Mouse (Mus musculus): ENCODE measurements around the gene Med21. TPM values are rescaled to one million over a fixed set of nuclear protein-coding genes. Genes with fewer than 3 reads are reported as not detected.

Med21 gene
- total and polyA plus RNA-seq, 3 experiments: 42.4 to 124 (median 56.0) TPM

DNA sequence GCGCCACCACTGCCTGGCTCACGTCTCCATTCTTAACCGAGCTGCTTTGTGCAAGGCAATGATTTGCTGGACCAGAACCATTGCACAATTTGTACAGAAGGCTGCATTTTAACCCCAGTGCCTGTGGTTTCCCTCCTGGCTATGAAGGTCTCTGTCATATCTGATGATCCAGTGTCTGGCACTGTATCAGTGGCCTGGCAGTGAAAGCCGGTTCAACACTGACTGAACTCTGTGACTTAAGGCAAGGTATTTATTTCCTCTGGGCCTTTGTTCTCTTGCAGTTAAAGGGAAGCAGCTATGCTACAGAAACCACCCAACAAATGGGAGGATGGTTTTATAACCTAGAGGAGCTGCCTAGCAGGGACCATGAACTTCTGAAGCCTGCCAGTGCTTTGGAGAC, 11.4 kb upstream of the Med21 start:
- Histone ChIP-seq H3K4me2 (ENCODE audit: insufficient read depth, low read depth, poor library complexity, severe bottlenecking) (no peak overlapping the region), H3K27me3 (replicated peaks) (no peaks in the 10 kb centered on the region), H3K36me3 (replicated peaks in 1 of 2; ENCODE audit: control insufficient read depth in 1 of 2, insufficient read depth in 1 of 2, low read length in 1 of 2) (peaks cover 0 to 3% of the 10 kb centered on the region in 2 experiments), H3K9me3 (replicated peaks; ENCODE audit: low read length) (no peaks in the 10 kb centered on the region), H3K4me1 (ENCODE audit: control insufficient read depth in 1 of 2, insufficient read depth in 2 of 2) (peaks cover 12 to 13% of the 10 kb centered on the region in 2 experiments), H3K27ac (ENCODE audit: insufficient read depth, low read depth) (no peak overlapping the region), H3K79me2 (replicated peaks; ENCODE audit: control insufficient read depth, extremely low read depth, insufficient read depth, poor library complexity, severe bottlenecking) (no peaks in the 10 kb centered on the region), H3K9ac (ENCODE audit: insufficient read depth, low read depth) (no peak overlapping the region), H3K4me3 (replicated peaks in 1 of 3; ENCODE audit: low read depth in 2 of 3, low read length in 2 of 3, poor library complexity in 1 of 3) (no peak overlapping the region)
- no peak for TF ChIP-seq ELF1 (IDR thresholded peaks at IDR 0.05; ENCODE audit: low read depth, low read length)
- no peak for TF ChIP-seq IRF4 (IDR thresholded peaks at IDR 0.05; ENCODE audit: low read depth, low read length)
- no peak for TF ChIP-seq RAD21 (IDR thresholded peaks at IDR 0.05; ENCODE audit: low read depth, low read length)
- no peak for TF ChIP-seq POLR2AphosphoS2 (IDR thresholded peaks at IDR 0.05; ENCODE audit: low read depth, low read length)
- no peak for TF ChIP-seq MAX (IDR thresholded peaks at IDR 0.05; ENCODE audit: low read length)
- no peak for TF ChIP-seq JUND (conservative IDR thresholded peaks at IDR 0.05; ENCODE audit: low read depth, low read length)
- no peak for TF ChIP-seq TCF12 (IDR thresholded peaks at IDR 0.05; ENCODE audit: low read depth, low read length)
- no peak for TF ChIP-seq TBP (conservative IDR thresholded peaks at IDR 0.05; ENCODE audit: low read depth, low read length)
- TF ChIP-seq ZMIZ1 (IDR thresholded peaks at IDR 0.05; ENCODE audit: low read depth, low read length): no peak
- no peak for TF ChIP-seq E2F4 (IDR thresholded peaks at IDR 0.05; ENCODE audit: insufficient replicate concordance, low read depth, low read length)
- DNase-seq (ENCODE audit: extremely low read depth): no peak
- in situ Hi-C loops (cut with MboI; ENCODE audit: low pct_ligation_motif_present, low pct_unique_long_range_greater_than_20kb, low sequenced_read_pairs) (no loop called here), dilution Hi-C loops (cut with MboI; ENCODE audit: extremely low pct_ligation_motif_present, extremely low pct_unique_long_range_greater_than_20kb, low sequenced_read_pairs) (no loop called here)

- H3K9ac ChIP-seq (ENCODE audit: insufficient read depth, low read depth): no peak overlapping the region
- in situ Hi-C loops (cut with MboI; ENCODE audit: low pct_ligation_motif_present, low pct_unique_long_range_greater_than_20kb, low sequenced_read_pairs) (no loop called here), dilution Hi-C loops (cut with MboI; ENCODE audit: extremely low pct_ligation_motif_present, extremely low pct_unique_long_range_greater_than_20kb, low sequenced_read_pairs) (no loop called here)
- no peaks in the 10 kb centered on the region for H3K79me2 ChIP-seq (replicated peaks; ENCODE audit: control insufficient read depth, extremely low read depth, insufficient read depth, poor library complexity, severe bottlenecking)
- H3K9me3 ChIP-seq (replicated peaks; ENCODE audit: low read length): no peaks in the 10 kb centered on the region
- no peak for DNase-seq (ENCODE audit: extremely low read depth)
- peaks cover 12 to 13% of the 10 kb centered on the region in 2 experiments for H3K4me1 ChIP-seq (ENCODE audit: control insufficient read depth in 1 of 2, insufficient read depth in 2 of 2)
- no peak overlapping the region for H3K4me3 ChIP-seq (replicated peaks in 1 of 3; ENCODE audit: low read depth in 2 of 3, low read length in 2 of 3, poor library complexity in 1 of 3)
- no peaks in the 10 kb centered on the region for H3K27me3 ChIP-seq (replicated peaks)
- H3K36me3 ChIP-seq (replicated peaks in 1 of 2; ENCODE audit: control insufficient read depth in 1 of 2, insufficient read depth in 1 of 2, low read length in 1 of 2): no peaks in the 10 kb centered on the region
- TF ChIP-seq ZC3H11A (IDR thresholded peaks at IDR 0.05; ENCODE audit: low read depth, low read length): no peak
- no peak for TF ChIP-seq UBTF (IDR thresholded peaks at IDR 0.05; ENCODE audit: low read depth, low read length)
- TF ChIP-seq MEF2A (IDR thresholded peaks at IDR 0.05; ENCODE audit: borderline replicate concordance, low read depth, low read length): no peak
- H3K27ac ChIP-seq (ENCODE audit: insufficient read depth, low read depth): no peak overlapping the region
- no peak overlapping the region for H3K4me2 ChIP-seq (ENCODE audit: insufficient read depth, low read depth, poor library complexity, severe bottlenecking)
Measured at GRCm38 (mm10) chr6:146631847-146632246, 10.5 kb upstream of the Med21 start.

- no peak for TF ChIP-seq ZC3H11A (IDR thresholded peaks at IDR 0.05; ENCODE audit: low read depth, low read length)
- TF ChIP-seq ETS1 (conservative IDR thresholded peaks at IDR 0.05; ENCODE audit: low read depth, low read length): no peak
- no peak for TF ChIP-seq MEF2A (IDR thresholded peaks at IDR 0.05; ENCODE audit: borderline replicate concordance, low read depth, low read length)
- TF ChIP-seq HCFC1 (IDR thresholded peaks at IDR 0.05; ENCODE audit: low read depth, low read length): no peak
- no peak for TF ChIP-seq NELFE (IDR thresholded peaks at IDR 0.05; ENCODE audit: low read depth, low read length)
- no peak for TF ChIP-seq USF1 (IDR thresholded peaks at IDR 0.05; ENCODE audit: low read depth, low read length)
- dilution Hi-C loops (cut with MboI; ENCODE audit: extremely low pct_ligation_motif_present, extremely low pct_unique_long_range_greater_than_20kb, low sequenced_read_pairs): no loop called here
- H3K4me1 ChIP-seq (ENCODE audit: control insufficient read depth in 1 of 2, insufficient read depth in 2 of 2): peaks cover 12 to 13% of the 10 kb centered on the region in 2 experiments
- no peak overlapping the region for H3K4me3 ChIP-seq (replicated peaks in 1 of 3; ENCODE audit: low read depth in 2 of 3, low read length in 2 of 3, poor library complexity in 1 of 3)
- H3K9me3 ChIP-seq (replicated peaks; ENCODE audit: low read length): no peaks in the 10 kb centered on the region
- H3K27me3 ChIP-seq (replicated peaks): no peaks in the 10 kb centered on the region
- in situ Hi-C loops (cut with MboI; ENCODE audit: low pct_ligation_motif_present, low pct_unique_long_range_greater_than_20kb, low sequenced_read_pairs): no loop called here
- H3K9ac ChIP-seq (ENCODE audit: insufficient read depth, low read depth): no peak overlapping the region
- H3K36me3 ChIP-seq (replicated peaks in 1 of 2; ENCODE audit: control insufficient read depth in 1 of 2, insufficient read depth in 1 of 2, low read length in 1 of 2): no peaks in the 10 kb centered on the region
- H3K79me2 ChIP-seq (replicated peaks; ENCODE audit: control insufficient read depth, extremely low read depth, insufficient read depth, poor library complexity, severe bottlenecking): no peaks in the 10 kb centered on the region
- DNase-seq (ENCODE audit: extremely low read depth): no peak
- no peak overlapping the region for H3K27ac ChIP-seq (ENCODE audit: insufficient read depth, low read depth)
- H3K4me2 ChIP-seq (ENCODE audit: insufficient read depth, low read depth, poor library complexity, severe bottlenecking): no peak overlapping the region
Measured at GRCm38 (mm10) chr6:146632403-146632802, 9.9 kb upstream of the Med21 start.

All from CH12.LX (cell line).